Mouse (Mus musculus) erythroblast, embryonic 14.5 days (primary cell): Measurements from ENCODE around the gene Map7. TPM values are rescaled to one million over a fixed set of nuclear protein-coding genes. Genes with fewer than 3 reads are reported as not detected.

Source experiments
- H3K27me3 ChIP-seq: 2 replicates; pipeline ENCODE4 v1.6.1; 2012; ENCODE audit warnings: inconsistent platforms; ENCODE audit not compliant: control insufficient read depth
- H3K36me3 ChIP-seq: 2 replicates; pipeline ENCODE4 v1.6.1; 2012; ENCODE audit warnings: mild to moderate bottlenecking, inconsistent platforms; ENCODE audit not compliant: control insufficient read depth
- H3K4me1 ChIP-seq: 2 replicates; pipeline ENCODE4 v1.6.1; 2012; ENCODE audit warnings: inconsistent platforms; ENCODE audit not compliant: control insufficient read depth
- H3K4me3 ChIP-seq: replicated peaks from 2 replicates; pipeline ENCODE3; 2012; ENCODE audit warnings: moderate library complexity, mild to moderate bottlenecking, inconsistent platforms
- H3K9me3 ChIP-seq: 2 replicates; pipeline ENCODE4 v1.6.1; 2012; ENCODE audit warnings: low read length, inconsistent platforms, mixed read lengths; ENCODE audit not compliant: control insufficient read depth
- GATA1 ChIP-seq: IDR thresholded peaks from 2 replicates; pipeline ENCODE4 v1.6.1; 2012; ENCODE audit warnings: low read length, inconsistent platforms, mixed read lengths
- TAL1 ChIP-seq: IDR thresholded peaks from 3 replicates; pipeline ENCODE4 v1.6.1; 2012; ENCODE audit warnings: low read length, inconsistent platforms, mixed read lengths
- polyA plus RNA-seq: library from polyadenylated mRNA; stranded (reverse); fragments of >175 nt; gene quantifications from 2 replicates; pipeline ENCODE4 v1.2.3, GENCODE M21; 2012

Gene Map7
- polyA plus RNA-seq, 1 experiment = 0.11 TPM

DNA sequence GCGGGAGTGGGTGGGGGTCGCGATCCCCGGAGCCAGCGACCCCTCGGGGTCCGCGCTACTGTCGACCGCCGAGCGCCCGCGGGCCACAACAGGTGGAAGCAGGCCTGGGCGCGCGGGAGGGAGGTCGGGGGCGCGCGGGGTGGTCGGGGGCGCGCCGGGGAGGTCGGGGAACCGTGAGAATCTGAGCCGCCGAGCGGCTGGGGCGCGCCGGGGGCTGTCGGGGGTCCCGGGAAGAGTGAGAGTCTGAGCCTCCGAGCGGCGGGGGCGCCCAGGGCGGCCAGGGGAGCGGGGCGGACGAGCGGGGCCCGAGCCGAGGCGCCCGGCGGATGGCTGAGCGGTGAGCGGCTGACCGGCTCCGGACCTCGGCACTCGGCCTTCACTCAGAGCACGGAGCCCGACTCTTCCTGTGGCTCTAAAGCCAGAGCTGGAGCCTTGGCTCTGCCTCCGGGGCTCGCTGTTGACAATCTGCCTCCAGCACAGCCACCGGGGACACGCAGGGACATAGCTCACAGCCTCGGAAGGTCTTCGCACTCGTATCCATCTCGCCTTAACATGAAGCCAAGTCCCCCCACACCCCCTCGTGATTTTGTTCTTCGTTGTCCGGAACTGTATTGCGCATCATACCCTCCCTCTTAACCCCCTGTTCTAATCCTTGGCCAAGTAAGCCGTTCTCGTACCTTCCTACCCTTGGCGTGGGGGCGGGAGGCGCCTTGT is 1.0 kb downstream of the Map7 start:
- H3K4me1 ChIP-seq = peaks cover 24% of the 10 kb centered on the region
- H3K4me3 ChIP-seq = peak overlapping the region; percentile 68
- peaks cover 34% of the 10 kb centered on the region for H3K27me3 ChIP-seq
- no peaks in the 10 kb centered on the region for H3K9me3 ChIP-seq
- H3K36me3 ChIP-seq = no peaks in the 10 kb centered on the region
- no peak for TF ChIP-seq GATA1
- no peak for TF ChIP-seq TAL1

DNA sequence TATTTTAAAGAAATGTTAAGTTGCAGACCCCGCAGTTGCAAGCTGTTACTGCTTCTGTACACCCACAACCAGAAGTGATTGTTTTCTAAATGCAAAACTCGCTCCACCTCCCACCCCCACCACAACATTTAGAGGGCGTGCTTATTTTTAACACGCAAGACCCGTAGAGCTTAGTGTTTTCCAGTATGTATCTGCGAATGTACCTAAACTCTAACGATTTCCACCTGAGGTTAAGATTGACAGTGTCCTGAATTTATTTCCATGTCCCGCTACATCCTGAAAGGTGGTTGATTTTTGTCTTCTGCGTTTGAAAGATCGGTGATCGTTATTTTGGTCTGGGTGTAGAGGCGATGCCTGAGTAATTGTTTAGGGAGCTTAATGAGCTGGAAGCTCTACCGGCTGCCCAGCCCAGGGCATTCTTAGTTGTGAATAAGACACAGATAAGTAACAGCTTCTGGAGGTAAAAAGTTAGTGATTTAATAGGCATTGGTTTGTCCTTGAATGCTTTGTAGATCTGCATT is 1.6 kb downstream of the Map7 start:
- Histone ChIP-seq H3K4me3 (peak overlapping the region; percentile 68), H3K36me3 (no peaks in the 10 kb centered on the region), H3K27me3 (peaks cover 34% of the 10 kb centered on the region), H3K4me1 (peaks cover 24% of the 10 kb centered on the region), H3K9me3 (no peaks in the 10 kb centered on the region)
- TF ChIP-seq TAL1 (no peak), GATA1 (no peak)

DNA sequence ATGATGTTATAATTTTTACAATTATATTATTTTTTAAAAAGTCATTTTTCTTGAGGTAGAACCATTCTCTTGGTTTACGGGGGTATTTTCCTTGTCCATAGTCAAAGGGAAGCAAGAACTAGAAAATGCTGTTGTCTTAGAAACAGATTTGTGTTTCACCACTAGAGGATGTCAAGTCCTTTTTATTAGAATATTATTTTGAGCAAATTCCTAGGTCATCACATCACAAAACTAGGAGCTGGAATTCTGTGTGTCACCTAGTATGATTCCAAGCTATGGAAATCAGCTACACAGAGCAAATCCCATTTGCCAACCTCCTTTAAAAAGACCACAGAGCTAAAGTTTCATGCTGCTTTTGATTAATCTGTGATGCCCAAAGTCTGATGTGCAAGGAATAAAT is 3.9 kb downstream of the Map7 start:
- no peak for TF ChIP-seq GATA1
- TF ChIP-seq TAL1 = no peak
- Histone ChIP-seq H3K9me3 (no peaks in the 10 kb centered on the region), H3K27me3 (peaks cover 32% of the 10 kb centered on the region), H3K36me3 (no peaks in the 10 kb centered on the region), H3K4me3 (no peak overlapping the region), H3K4me1 (peaks cover 26% of the 10 kb centered on the region)

DNA sequence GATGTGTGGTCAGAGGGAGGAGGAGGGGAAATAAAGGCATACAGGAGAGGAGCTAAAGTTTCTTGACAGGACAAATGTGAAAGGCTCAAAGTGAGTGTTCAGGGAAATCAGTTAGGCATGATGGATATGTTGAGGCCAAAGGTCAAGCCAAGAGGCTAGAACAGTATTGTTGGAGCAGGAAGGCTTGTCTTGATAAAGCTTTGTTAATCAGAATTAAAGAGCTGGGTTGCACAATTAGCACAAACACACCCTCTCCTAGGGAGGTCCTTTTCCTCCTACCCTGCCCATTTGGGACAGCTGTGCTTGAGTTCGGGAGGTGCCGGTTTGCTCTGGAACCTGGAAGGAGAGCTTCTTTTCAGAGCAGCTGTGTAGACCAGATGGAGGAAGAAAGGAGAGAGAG is 5.2 kb downstream of the Map7 start:
- no peak overlapping the region for H3K4me3 ChIP-seq

DNA sequence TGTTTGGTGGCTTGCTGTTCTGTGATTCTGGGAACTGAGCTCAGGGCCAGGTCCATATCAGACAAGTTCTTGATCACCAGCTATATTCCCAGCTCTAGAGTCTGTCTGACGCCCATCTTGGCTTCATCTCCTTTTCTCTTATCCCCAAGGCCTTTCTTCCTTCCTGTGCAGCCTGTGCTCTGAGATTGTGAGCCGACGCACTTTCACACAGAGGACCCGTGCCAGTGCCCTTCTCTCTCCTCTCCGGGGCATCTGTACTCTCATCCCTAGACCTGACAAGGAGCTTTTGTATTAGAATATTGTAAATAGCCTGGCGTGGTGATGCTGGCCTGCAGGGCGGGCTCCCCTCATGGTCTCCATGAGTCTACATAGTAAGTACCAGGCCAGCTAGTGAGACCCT is 7.1 kb downstream of the Map7 start:
- H3K9me3 ChIP-seq = no peaks in the 10 kb centered on the region
- H3K4me1 ChIP-seq = peaks cover 6% of the 10 kb centered on the region; the same call in 1 of the 2 replicates
- H3K4me3 ChIP-seq = no peak overlapping the region
- H3K27me3 ChIP-seq = peaks cover under 1% of the 10 kb centered on the region; the same call in 1 of the 2 replicates
- H3K36me3 ChIP-seq = no peaks in the 10 kb centered on the region
- no peak for TF ChIP-seq GATA1
- no peak for TF ChIP-seq TAL1

More for the DNA sequence above, 5.2 kb downstream of the Map7 start:
- peaks cover 20% of the 10 kb centered on the region for H3K27me3 ChIP-seq
- TF ChIP-seq TAL1 = no peak
- no peak for TF ChIP-seq GATA1
- H3K9me3 ChIP-seq = no peaks in the 10 kb centered on the region
- peaks cover 21% of the 10 kb centered on the region for H3K4me1 ChIP-seq
- H3K36me3 ChIP-seq = no peaks in the 10 kb centered on the region

DNA sequence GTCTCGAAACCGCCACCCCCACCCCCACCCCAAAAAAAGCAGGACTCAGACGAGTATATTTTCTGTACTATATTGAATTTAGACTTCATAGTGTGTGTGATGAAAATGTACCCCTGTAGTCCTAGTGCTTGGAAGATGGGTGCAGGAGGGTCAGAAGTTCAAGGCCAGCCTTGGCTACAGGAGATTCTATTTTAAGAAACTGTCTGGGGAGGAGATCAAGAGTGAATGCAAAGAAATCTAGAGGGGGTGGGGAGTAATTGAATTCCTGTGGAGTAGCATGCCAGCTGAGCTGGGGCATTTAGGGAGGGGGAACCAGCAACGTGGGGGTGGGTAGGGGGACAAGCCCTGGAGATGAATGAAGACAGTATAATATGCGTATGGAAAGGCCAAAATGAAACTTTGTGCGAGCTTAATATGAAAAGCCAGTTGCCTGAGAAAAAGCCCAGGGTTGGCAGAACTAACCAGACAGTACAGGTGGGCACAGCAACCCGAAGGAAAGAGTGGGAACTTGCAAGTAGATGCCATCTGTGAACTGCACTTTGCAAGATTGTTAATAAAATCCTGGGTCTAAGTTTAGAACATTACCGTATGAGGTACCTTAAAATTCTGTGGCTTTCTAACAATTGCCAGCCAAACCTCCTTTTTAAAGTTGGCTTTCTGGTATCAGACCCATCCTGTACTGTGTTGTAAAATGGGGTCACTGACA is 8.9 kb downstream of the Map7 start:
- Histone ChIP-seq H3K27me3 (no peaks in the 10 kb centered on the region), H3K4me1 (peaks cover 11% of the 10 kb centered on the region), H3K4me3 (no peak overlapping the region), H3K9me3 (no peaks in the 10 kb centered on the region), H3K36me3 (no peaks in the 10 kb centered on the region)
- TF ChIP-seq GATA1 = no peak
- TF ChIP-seq TAL1 = no peak

DNA sequence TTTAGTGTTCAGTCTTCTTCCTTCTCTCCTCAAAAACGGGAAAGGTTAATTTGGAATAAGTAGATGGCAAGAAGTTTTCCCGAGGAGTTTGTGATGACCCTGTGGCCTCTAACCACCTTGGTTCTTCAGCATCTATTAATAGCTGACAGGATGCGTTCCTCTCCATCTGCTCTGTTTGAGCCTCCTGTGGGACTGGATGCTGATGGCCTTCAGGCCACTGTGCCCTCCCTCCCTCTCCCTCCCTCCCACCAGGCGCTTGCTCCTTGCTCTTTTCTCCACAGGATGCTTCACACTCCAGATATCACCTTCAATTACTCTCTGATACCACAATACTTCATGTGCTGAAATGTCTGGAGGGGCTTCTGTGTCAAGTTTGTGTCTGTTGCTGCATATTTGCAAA is 10.5 kb downstream of the Map7 start:
- Histone ChIP-seq H3K27me3 (no peaks in the 10 kb centered on the region), H3K4me1 (peaks cover 9% of the 10 kb centered on the region), H3K9me3 (no peaks in the 10 kb centered on the region), H3K36me3 (no peaks in the 10 kb centered on the region), H3K4me3 (no peak overlapping the region)
- TF ChIP-seq GATA1 = no peak
- no peak for TF ChIP-seq TAL1

DNA sequence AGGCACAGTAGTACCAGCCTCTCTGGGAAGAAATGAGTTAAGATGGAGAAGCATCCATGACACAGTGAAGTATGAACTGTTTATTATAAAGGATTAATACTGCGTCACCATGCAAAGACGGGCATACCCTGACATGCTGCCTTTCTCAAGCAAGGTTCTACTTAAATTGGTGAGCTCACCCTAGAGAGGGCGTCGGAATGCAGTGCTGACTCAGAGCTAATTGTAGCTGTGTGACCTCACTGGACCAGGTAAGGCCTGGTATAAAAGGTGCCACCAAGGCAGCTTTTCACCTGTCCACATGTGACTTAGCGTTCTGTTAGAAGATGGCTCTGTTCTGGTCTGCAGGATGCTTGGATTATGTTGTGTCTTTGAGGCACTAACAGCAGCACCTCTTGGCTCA is 11.0 kb downstream of the Map7 start:
- peaks cover 9% of the 10 kb centered on the region for H3K4me1 ChIP-seq

DNA sequence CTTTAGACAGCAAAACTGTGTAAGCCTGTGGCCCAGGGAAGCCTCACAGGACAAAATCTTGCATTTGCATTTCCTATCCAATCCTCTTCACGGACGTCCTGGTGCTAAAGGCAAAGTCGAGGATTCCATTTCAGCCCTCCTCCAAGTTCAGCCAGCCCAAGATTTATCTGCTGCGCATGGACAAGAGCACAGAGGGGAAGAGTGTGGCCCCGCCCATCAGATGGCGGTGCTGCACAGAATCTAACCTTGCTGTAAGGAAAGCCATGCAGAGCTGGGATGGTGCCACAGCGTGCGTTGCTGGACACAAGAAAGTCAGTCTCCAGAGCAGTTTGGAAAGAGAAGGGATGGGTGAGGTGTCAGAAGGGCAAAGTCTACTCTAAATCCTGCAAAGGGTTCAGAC is 12.6 kb downstream of the Map7 start:
- no peak overlapping the region for H3K4me3 ChIP-seq
- TF ChIP-seq GATA1 (no peak), TAL1 (no peak)
- no peaks in the 10 kb centered on the region for H3K9me3 ChIP-seq
- H3K4me1 ChIP-seq = peaks cover 6% of the 10 kb centered on the region
- H3K27me3 ChIP-seq = no peaks in the 10 kb centered on the region
- H3K36me3 ChIP-seq = no peaks in the 10 kb centered on the region

More for the DNA sequence above, 11.0 kb downstream of the Map7 start:
- H3K27me3 ChIP-seq = no peaks in the 10 kb centered on the region
- no peaks in the 10 kb centered on the region for H3K36me3 ChIP-seq
- TF ChIP-seq TAL1 (no peak), GATA1 (no peak)
- H3K4me3 ChIP-seq = no peak overlapping the region
- no peaks in the 10 kb centered on the region for H3K9me3 ChIP-seq

DNA sequence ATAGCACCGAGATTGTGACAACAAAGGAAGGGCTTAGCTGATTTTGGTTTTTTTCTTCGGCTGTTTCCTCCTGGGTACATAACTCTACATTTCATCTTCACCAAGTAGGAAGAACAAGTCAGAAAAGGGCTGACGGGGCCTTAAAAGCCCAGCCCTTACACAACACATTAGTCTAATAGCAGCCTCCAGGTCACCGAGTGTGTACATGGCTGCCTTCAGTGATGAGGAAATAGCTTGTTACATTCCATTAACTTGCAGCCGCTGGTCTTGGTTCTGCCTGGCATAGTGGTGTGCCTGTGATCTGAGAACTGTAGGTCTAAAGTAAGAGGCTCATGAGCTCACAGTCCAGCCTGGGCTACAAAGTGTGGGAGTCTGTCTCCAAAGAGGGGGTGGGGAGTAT is 16.5 kb downstream of the Map7 start:
- Histone ChIP-seq H3K4me1 (peaks cover 6% of the 10 kb centered on the region), H3K27me3 (no peaks in the 10 kb centered on the region), H3K9me3 (no peaks in the 10 kb centered on the region), H3K36me3 (no peaks in the 10 kb centered on the region), H3K4me3 (no peak overlapping the region)
- TF ChIP-seq TAL1 (no peak), GATA1 (no peak)
